Mouse (Mus musculus): ENCODE results near the gene Cald1. TPM values are rescaled to one million over a fixed set of nuclear protein-coding genes. Genes with fewer than 3 reads are reported as not detected.
A peak's percentile ranks its signal among the peaks of the same experiment; 100 is the strongest.

Gene Cald1
- polyA plus RNA-seq, 1 experiment from 2014 or later: 171 TPM

GRCm38 (mm10) chr6:34765721-34766120 lies 167.4 kb downstream of the Cald1 start:
- DNase-seq (ENCODE audit: low spot score) (no peak), ATAC-seq (ENCODE audit: low FRiP score) (no peak)
- Histone ChIP-seq H3K4me1 (replicated peaks; ENCODE audit: control insufficient read depth, insufficient read depth, low read length) (no peaks in the 10 kb centered on the region), H3K36me3 (ENCODE audit: control insufficient read depth, insufficient read depth, low read length) (no peaks in the 10 kb centered on the region), H3K4me2 (replicated peaks; ENCODE audit: low read depth, low read length) (no peak overlapping the region), H3K4me3 (ENCODE audit: low read depth, low read length) (no peak overlapping the region), H3K9me3 (ENCODE audit: control insufficient read depth, low read length) (no peaks in the 10 kb centered on the region), H3K27me3 (ENCODE audit: control insufficient read depth, insufficient read depth, low read length) (no peaks in the 10 kb centered on the region), H3K9ac (ENCODE audit: low read depth, low read length) (no peak overlapping the region), H3K27ac (ENCODE audit: low read depth, low read length) (no peak overlapping the region)
- 92% methylated on average over 5 of the region's 5 CpGs for WGBS

- no peak overlapping the region for H3K4me3 ChIP-seq (ENCODE audit: low read depth, low read length)
- no peak overlapping the region for H3K27ac ChIP-seq (ENCODE audit: low read depth, low read length)
- H3K9ac ChIP-seq (ENCODE audit: low read depth, low read length): no peak overlapping the region
- H3K4me2 ChIP-seq (replicated peaks; ENCODE audit: low read depth, low read length): no peak overlapping the region
- no peak for DNase-seq (ENCODE audit: low spot score)
- no peaks in the 10 kb centered on the region for H3K36me3 ChIP-seq (ENCODE audit: control insufficient read depth, insufficient read depth, low read length)
- 93% methylated on average over 2 of the region's 2 CpGs for WGBS
- ATAC-seq (ENCODE audit: low FRiP score): no peak
- H3K4me1 ChIP-seq (replicated peaks; ENCODE audit: control insufficient read depth, insufficient read depth, low read length): no peaks in the 10 kb centered on the region
- no peaks in the 10 kb centered on the region for H3K9me3 ChIP-seq (ENCODE audit: control insufficient read depth, low read length)
- no peaks in the 10 kb centered on the region for H3K27me3 ChIP-seq (ENCODE audit: control insufficient read depth, insufficient read depth, low read length)
These were observed 171.7 kb downstream of the Cald1 start for GRCm38 (mm10) chr6:34769984-34770383.

- Histone ChIP-seq H3K9me3 (ENCODE audit: control insufficient read depth, low read length) (no peaks in the 10 kb centered on the region), H3K4me1 (replicated peaks; ENCODE audit: control insufficient read depth, insufficient read depth, low read length) (no peaks in the 10 kb centered on the region), H3K36me3 (ENCODE audit: control insufficient read depth, insufficient read depth, low read length) (no peaks in the 10 kb centered on the region), H3K27ac (ENCODE audit: low read depth, low read length) (no peak overlapping the region), H3K4me3 (ENCODE audit: low read depth, low read length) (no peak overlapping the region), H3K27me3 (ENCODE audit: control insufficient read depth, insufficient read depth, low read length) (no peaks in the 10 kb centered on the region), H3K4me2 (replicated peaks; ENCODE audit: low read depth, low read length) (no peak overlapping the region), H3K9ac (ENCODE audit: low read depth, low read length) (no peak overlapping the region)
- 94% methylated on average over 6 of the region's 6 CpGs for WGBS
- DNase-seq (ENCODE audit: low spot score) (no peak), ATAC-seq (ENCODE audit: low FRiP score) (no peak)
These were observed 172.2 kb downstream of the Cald1 start for GRCm38 (mm10) chr6:34770491-34770890.

- Histone ChIP-seq H3K4me3 (ENCODE audit: low read depth, low read length) (no peak overlapping the region), H3K27me3 (ENCODE audit: control insufficient read depth, insufficient read depth, low read length) (no peaks in the 10 kb centered on the region), H3K4me2 (replicated peaks; ENCODE audit: low read depth, low read length) (no peak overlapping the region), H3K9ac (ENCODE audit: low read depth, low read length) (no peak overlapping the region), H3K4me1 (replicated peaks; ENCODE audit: control insufficient read depth, insufficient read depth, low read length) (no peaks in the 10 kb centered on the region), H3K27ac (ENCODE audit: low read depth, low read length) (no peak overlapping the region), H3K9me3 (ENCODE audit: control insufficient read depth, low read length) (no peaks in the 10 kb centered on the region), H3K36me3 (ENCODE audit: control insufficient read depth, insufficient read depth, low read length) (no peaks in the 10 kb centered on the region)
- DNase-seq (ENCODE audit: low spot score) (no peak), ATAC-seq (ENCODE audit: low FRiP score) (no peak)
These were observed 178.1 kb downstream of the Cald1 start for GRCm38 (mm10) chr6:34776396-34776795.

- H3K27ac ChIP-seq (ENCODE audit: low read depth, low read length): no peak overlapping the region
- no peak overlapping the region for H3K4me3 ChIP-seq (ENCODE audit: low read depth, low read length)
- ATAC-seq (ENCODE audit: low FRiP score) (no peak), DNase-seq (ENCODE audit: low spot score) (no peak)
- WGBS: 80% methylated on average over 2 of the region's 2 CpGs
- no peak overlapping the region for H3K9ac ChIP-seq (ENCODE audit: low read depth, low read length)
- H3K9me3 ChIP-seq (ENCODE audit: control insufficient read depth, low read length): no peaks in the 10 kb centered on the region
- no peaks in the 10 kb centered on the region for H3K36me3 ChIP-seq (ENCODE audit: control insufficient read depth, insufficient read depth, low read length)
- H3K4me2 ChIP-seq (replicated peaks; ENCODE audit: low read depth, low read length): no peak overlapping the region
- H3K27me3 ChIP-seq (ENCODE audit: control insufficient read depth, insufficient read depth, low read length): no peaks in the 10 kb centered on the region
- H3K4me1 ChIP-seq (replicated peaks; ENCODE audit: control insufficient read depth, insufficient read depth, low read length): no peaks in the 10 kb centered on the region
These were observed 178.8 kb downstream of the Cald1 start for GRCm38 (mm10) chr6:34777094-34777493.

GRCm38 (mm10) chr6:34777981-34778668 lies 179.8 kb downstream of the Cald1 start:
- Histone ChIP-seq H3K27me3 (ENCODE audit: control insufficient read depth, insufficient read depth, low read length) (no peaks in the 10 kb centered on the region), H3K4me2 (replicated peaks; ENCODE audit: low read depth, low read length) (no peak overlapping the region), H3K4me1 (replicated peaks; ENCODE audit: control insufficient read depth, insufficient read depth, low read length) (no peaks in the 10 kb centered on the region), H3K36me3 (ENCODE audit: control insufficient read depth, insufficient read depth, low read length) (no peaks in the 10 kb centered on the region), H3K4me3 (ENCODE audit: low read depth, low read length) (no peak overlapping the region), H3K9ac (ENCODE audit: low read depth, low read length) (no peak overlapping the region), H3K9me3 (ENCODE audit: control insufficient read depth, low read length) (no peaks in the 10 kb centered on the region), H3K27ac (ENCODE audit: low read depth, low read length) (no peak overlapping the region)
- ATAC-seq (ENCODE audit: low FRiP score) (no peak), DNase-seq (ENCODE audit: low spot score) (no peak)
- 73% methylated on average over 10 of the region's 10 CpGs for WGBS

GRCm38 (mm10) chr6:34780231-34780942 lies 182.1 kb downstream of the Cald1 start, which contains the start of gene Agbl3:
Agbl3 (plus strand) TSS chr6:34780432.
- no peaks in the 10 kb centered on the region for H3K27me3 ChIP-seq (ENCODE audit: control insufficient read depth, insufficient read depth, low read length)
- under 1% methylated on average over 71 of the region's 81 CpGs for WGBS
- peak within 1 kb of the TSS; percentile 96 for H3K27ac ChIP-seq (ENCODE audit: low read depth, low read length)
- no peaks in the 10 kb centered on the region for H3K4me1 ChIP-seq (replicated peaks; ENCODE audit: control insufficient read depth, insufficient read depth, low read length)
- peak within 1 kb of the TSS; percentile 86 for H3K9ac ChIP-seq (ENCODE audit: low read depth, low read length)
- H3K36me3 ChIP-seq (ENCODE audit: control insufficient read depth, insufficient read depth, low read length): no peaks in the 10 kb centered on the region
- H3K9me3 ChIP-seq (ENCODE audit: control insufficient read depth, low read length): no peaks in the 10 kb centered on the region
- ATAC-seq (ENCODE audit: low FRiP score) (peak; percentile 98), DNase-seq (ENCODE audit: low spot score) (peak; percentile 97)
- H3K4me3 ChIP-seq (ENCODE audit: low read depth, low read length): peak within 1 kb of the TSS; percentile 61
- H3K4me2 ChIP-seq (replicated peaks; ENCODE audit: low read depth, low read length): peak within 1 kb of the TSS; percentile 75

- no peak for DNase-seq (ENCODE audit: low spot score)
These were observed 182.6 kb downstream of the Cald1 start for GRCm38 (mm10) chr6:34780943-34781289.

GRCm38 (mm10) chr6:34782493-34782892 lies 184.2 kb downstream of the Cald1 start:
- Histone ChIP-seq H3K9me3 (ENCODE audit: control insufficient read depth, low read length) (no peaks in the 10 kb centered on the region), H3K27ac (ENCODE audit: low read depth, low read length) (no peak overlapping the region), H3K36me3 (ENCODE audit: control insufficient read depth, insufficient read depth, low read length) (no peaks in the 10 kb centered on the region), H3K4me2 (replicated peaks; ENCODE audit: low read depth, low read length) (no peak overlapping the region), H3K4me3 (ENCODE audit: low read depth, low read length) (no peak overlapping the region), H3K4me1 (replicated peaks; ENCODE audit: control insufficient read depth, insufficient read depth, low read length) (no peaks in the 10 kb centered on the region), H3K9ac (ENCODE audit: low read depth, low read length) (no peak overlapping the region), H3K27me3 (ENCODE audit: control insufficient read depth, insufficient read depth, low read length) (no peaks in the 10 kb centered on the region)
- ATAC-seq (ENCODE audit: low FRiP score) (no peak), DNase-seq (ENCODE audit: low spot score) (no peak)
- 100% methylated on average over 1 of the region's 1 CpGs for WGBS

More at GRCm38 (mm10) chr6:34780943-34781289, 182.6 kb downstream of the Cald1 start:
- peak overlapping the region; percentile 61 for H3K4me3 ChIP-seq (ENCODE audit: low read depth, low read length)
- ATAC-seq (ENCODE audit: low FRiP score): no peak
- WGBS: 6% methylated on average over 13 of the region's 13 CpGs
- peak overlapping the region; percentile 75 for H3K4me2 ChIP-seq (replicated peaks; ENCODE audit: low read depth, low read length)
- H3K4me1 ChIP-seq (replicated peaks; ENCODE audit: control insufficient read depth, insufficient read depth, low read length): no peaks in the 10 kb centered on the region
- H3K36me3 ChIP-seq (ENCODE audit: control insufficient read depth, insufficient read depth, low read length): no peaks in the 10 kb centered on the region
- H3K9me3 ChIP-seq (ENCODE audit: control insufficient read depth, low read length): no peaks in the 10 kb centered on the region
- peak overlapping the region; percentile 96 for H3K27ac ChIP-seq (ENCODE audit: low read depth, low read length)
- peak overlapping the region; percentile 86 for H3K9ac ChIP-seq (ENCODE audit: low read depth, low read length)
- H3K27me3 ChIP-seq (ENCODE audit: control insufficient read depth, insufficient read depth, low read length): no peaks in the 10 kb centered on the region
